Mouse (Mus musculus) CH12.LX (cell line): ENCODE data around the gene Rp9. TPM values are rescaled to one million over a fixed set of nuclear protein-coding genes. Genes with fewer than 3 reads are reported as not detected.

Source experiments
- polyA plus RNA-seq: library from polyadenylated mRNA; unstranded; fragments of >175 nt; gene quantifications from 2 replicates; pipeline ENCODE4 v1.2.1, GENCODE M21; 2012; ENCODE audit warnings: low read depth; ENCODE audit not compliant: insufficient read length
- total RNA-seq, 2 experiments: library from RNA; depleted of rRNA; stranded (reverse); fragments of 300-350 nt in 1 of 2; fragments of >200 nt in 1 of 2; gene quantifications; 2 replicates each; pipeline ENCODE4 v1.2.3; 2012 to 2014

The Rp9 gene
- total and polyA plus RNA-seq, 3 experiments, result 64.2 to 86.9 (median 85.0) TPM

Other genes starting within 250 kb of the Rp9 start
- 14.0 and 14.2 TPM in 2 replicates for gene Zfp809, start 244.0 kb downstream of the Rp9 start, total RNA-seq (2012; rRNA removed)
- 11.4 and 13.9 TPM in 2 replicates for gene Zfp809, start 244.0 kb downstream of the Rp9 start, total RNA-seq (2014; rRNA removed)
- 23.8 and 24.1 TPM in 2 replicates for gene Zfp809, start 244.0 kb downstream of the Rp9 start, polyA plus RNA-seq
- 2.2 and 2.9 TPM in 2 replicates for gene Zfp599, start 209.8 kb downstream of the Rp9 start, total RNA-seq (2012; rRNA removed)
- gene Zfp599, start 209.8 kb downstream of the Rp9 start, total RNA-seq (2014; rRNA removed), result 2.3 and 2.4 TPM in 2 replicates
- 1.7 and 2.1 TPM in 2 replicates for gene Zfp599, start 209.8 kb downstream of the Rp9 start, polyA plus RNA-seq
- 7.1 and 7.2 TPM in 2 replicates for gene Zfp810, start 162.1 kb downstream of the Rp9 start, total RNA-seq (2012; rRNA removed)
- 7.5 and 9.7 TPM in 2 replicates for gene Zfp810, start 162.1 kb downstream of the Rp9 start, total RNA-seq (2014; rRNA removed)
- gene Zfp810, start 162.1 kb downstream of the Rp9 start, polyA plus RNA-seq, result 4.0 and 4.3 TPM in 2 replicates
- gene Anln, start 80.6 kb downstream of the Rp9 start, total RNA-seq (2012; rRNA removed), result 12.2 and 14.6 TPM in 2 replicates
- 15.7 and 16.2 TPM in 2 replicates for gene Anln, start 80.6 kb downstream of the Rp9 start, total RNA-seq (2014; rRNA removed)
- 12.3 and 14.9 TPM in 2 replicates for gene Anln, start 80.6 kb downstream of the Rp9 start, polyA plus RNA-seq
- gene 9530077C05Rik, start 58.2 kb downstream of the Rp9 start, total RNA-seq (2012; rRNA removed), result 0.46 and 0.93 TPM in 2 replicates
- gene 9530077C05Rik, start 58.2 kb downstream of the Rp9 start, total RNA-seq (2014; rRNA removed), result 0.71 and 0.78 TPM in 2 replicates
- 0.27 and 1.4 TPM in 2 replicates for gene 9530077C05Rik, start 58.2 kb downstream of the Rp9 start, polyA plus RNA-seq
- not detected in 2 replicates for gene Gm17545, start 15.5 kb downstream of the Rp9 start, total RNA-seq (2012; rRNA removed)
- not detected in 2 replicates for gene Gm17545, start 15.5 kb downstream of the Rp9 start, total RNA-seq (2014; rRNA removed)
- not detected in 2 replicates for gene Gm17545, start 15.5 kb downstream of the Rp9 start, polyA plus RNA-seq
- 8.1 and 9.1 TPM in 2 replicates for gene Bbs9, start 6.0 kb upstream of the Rp9 start, total RNA-seq (2012; rRNA removed)
- gene Bbs9, start 6.0 kb upstream of the Rp9 start, total RNA-seq (2014; rRNA removed), result 7.8 and 8.5 TPM in 2 replicates
- 6.9 and 8.5 TPM in 2 replicates for gene Bbs9, start 6.0 kb upstream of the Rp9 start, polyA plus RNA-seq